Mouse (Mus musculus) induced T-regulatory cell, adult 2 months (primary cell): Measurements from ENCODE around the gene Gatad2a.
"Not testable (repeated sequence)": the region's sequence is repeated elsewhere in the genome, so short reads cannot be mapped to it uniquely, and the experiment has no call there.

Experiments
- DNase-seq: peaks from one replicate; pipeline ENCODE4 v3.0.0-alpha.2; 2012; ENCODE audit warnings: low read depth

Gatad2a gene

DNA sequence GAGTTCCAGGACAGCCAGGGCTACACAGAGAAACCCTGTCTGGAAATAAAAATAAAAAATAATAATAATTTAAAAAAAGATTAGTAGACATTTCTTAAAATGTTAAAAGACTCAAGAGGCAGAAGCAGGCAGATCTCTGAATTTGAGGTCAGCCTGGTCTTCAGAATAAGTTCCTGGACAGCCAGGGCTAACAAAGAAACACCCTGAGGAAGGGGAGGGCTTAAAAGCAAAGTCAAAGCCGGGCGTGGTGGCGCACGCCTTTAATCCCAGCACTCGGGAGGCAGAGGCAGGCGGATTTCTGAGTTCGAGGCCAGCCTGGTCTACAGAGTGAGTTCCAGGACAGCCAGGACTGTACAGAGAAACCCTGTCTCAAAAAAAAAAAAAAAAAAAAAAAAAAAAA lies 7.2 kb downstream of the Gatad2a start:
- not testable (repeated sequence) for DNase-seq

DNA sequence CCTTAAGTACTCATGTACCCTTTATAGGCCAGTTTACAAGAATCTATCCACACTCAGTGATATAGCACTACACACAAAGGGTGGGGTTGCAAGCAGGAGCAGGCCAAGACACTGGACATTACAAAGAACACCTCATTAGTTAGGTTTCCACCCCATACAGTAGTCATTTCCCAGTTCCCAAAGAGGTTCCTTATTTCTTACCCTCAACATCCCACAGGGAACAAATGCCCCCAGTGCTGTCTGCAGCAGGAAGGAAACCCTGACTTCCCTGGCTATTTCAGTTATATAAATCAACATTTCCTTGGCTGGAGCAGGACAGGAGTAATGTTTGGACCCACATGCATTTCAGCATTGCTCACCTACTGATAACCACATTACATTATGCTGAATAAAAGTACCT lies 8.4 kb downstream of the Gatad2a start:
- no peak for DNase-seq

DNA sequence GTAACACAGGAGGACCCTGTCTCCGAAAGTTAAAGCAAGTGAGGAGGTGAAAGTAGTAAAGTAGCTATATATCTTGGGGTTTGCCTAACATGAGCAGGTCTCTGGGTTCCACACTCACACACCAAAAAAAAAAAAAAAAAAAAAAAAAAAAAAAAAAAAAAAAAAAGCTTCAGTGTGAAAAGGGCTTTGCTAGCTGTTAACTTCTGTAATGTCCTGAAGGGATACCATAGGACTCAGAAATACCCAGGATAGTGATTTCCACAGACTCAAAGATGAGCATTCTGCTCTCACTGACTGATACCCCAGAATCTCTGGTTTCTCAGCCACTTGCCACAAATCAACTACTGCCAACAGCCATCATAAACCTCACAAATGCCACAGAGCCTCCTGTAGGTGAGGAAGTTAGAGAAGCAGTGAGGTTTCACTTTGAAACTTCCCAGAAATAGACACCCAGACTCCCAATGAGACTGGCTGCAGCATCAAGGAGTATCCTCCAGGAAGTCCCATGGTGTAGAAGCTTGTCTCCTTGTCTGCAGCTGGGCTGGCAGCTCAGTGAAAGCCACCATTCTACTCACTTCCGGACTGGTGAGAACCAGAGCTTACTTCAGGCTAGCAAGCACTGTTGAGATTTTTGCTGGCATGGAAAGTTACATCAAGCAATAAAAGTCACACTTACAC lies 11.2 kb downstream of the Gatad2a start:
- DNase-seq = peak; percentile 70

DNA sequence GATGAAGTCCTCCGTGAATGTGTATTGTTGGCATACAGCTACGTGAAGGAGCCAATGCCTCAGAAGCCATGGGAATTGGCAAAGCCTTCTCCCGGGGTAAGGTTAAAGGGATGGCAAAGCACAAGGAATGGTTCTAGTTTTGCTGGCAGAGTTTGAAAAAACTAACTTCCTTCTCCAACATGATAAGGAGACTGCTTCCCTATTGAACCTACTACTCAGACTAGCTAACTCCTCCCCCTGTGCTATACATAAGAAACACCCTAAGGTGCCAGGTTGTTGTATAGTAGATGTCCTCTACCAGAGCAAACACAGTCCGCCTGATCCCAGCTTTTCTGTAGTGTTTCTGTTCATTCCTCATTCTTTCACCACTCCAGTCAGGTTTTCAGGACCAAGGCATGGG lies 17.7 kb downstream of the Gatad2a start:
- no peak for DNase-seq

DNA sequence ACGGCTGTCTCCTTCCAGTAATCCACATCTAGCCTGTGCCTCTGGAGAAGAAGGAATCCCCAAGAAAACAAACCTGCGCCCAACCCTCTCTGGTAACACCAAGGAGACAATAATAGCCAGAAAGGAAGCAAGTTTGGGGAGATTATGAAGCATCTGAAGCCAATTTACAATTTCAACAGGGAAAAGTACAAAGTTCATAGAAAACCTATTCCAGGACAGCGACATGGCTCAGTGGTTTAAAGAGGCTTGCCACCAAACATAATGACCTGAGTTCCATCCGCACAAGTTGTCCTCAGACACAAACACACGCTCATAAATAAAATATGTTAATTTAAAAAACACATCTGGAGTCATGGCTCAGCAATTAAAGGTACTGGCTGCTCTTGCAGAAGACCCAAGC lies 21.4 kb downstream of the Gatad2a start:
- no peak for DNase-seq

DNA sequence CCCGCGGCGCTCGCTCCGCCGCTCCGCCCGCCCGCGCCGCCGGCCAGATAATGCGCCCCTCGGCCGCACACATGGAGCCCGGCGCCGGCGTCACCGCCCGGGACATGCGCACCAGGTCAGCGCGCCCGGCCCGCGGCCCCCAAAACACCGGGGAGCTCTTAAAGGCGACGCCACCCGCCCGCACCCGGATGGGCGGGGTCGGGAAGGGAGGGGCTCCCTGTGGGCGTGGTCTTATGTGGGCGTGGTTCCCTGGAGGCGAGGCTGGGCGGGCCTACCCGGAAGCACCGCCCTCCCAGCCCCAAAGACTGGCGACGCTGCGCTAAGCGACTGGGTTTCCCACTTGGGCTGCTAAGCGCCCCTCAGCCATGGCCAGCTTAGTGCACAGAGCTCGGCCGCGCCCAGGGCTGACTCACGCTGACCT lies 22.0 kb downstream of the Gatad2a start:
- peak; percentile 96 for DNase-seq

DNA sequence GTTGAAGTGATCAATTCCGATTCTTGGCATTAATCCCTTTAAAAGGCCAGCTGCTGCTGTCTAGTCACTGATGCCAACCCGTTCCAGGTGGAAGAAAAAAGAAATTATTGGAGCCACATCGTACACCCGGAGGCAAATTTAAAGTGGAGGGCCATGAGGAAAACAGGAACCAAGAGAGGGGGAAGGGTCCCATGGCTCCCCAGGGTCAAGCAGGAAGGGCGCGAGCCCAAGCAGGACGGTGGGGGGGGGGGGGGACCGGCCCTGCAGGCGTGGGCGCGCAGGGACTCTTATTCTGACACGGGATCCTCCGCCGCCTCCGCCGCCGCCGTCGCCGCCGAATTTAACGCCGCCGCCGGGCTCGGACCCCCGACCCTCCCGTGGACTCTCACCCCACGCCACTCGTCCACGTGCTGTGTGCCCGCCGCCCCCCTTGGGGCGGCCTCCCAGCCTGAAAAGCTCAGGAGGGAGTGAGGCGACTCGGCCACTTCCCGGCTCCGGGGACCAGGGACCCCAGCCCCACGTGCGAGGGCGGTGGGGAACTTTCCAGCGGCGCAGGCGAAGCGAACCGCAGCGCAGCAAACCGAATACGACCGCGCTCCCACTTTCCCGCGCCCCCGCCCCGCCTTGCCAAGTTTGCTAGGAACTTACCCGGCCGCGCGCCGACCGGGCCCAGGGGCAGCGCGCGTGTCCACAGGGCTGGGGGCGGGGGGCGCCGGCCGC lies 22.6 kb downstream of the Gatad2a start:
- DNase-seq = no peak

DNA sequence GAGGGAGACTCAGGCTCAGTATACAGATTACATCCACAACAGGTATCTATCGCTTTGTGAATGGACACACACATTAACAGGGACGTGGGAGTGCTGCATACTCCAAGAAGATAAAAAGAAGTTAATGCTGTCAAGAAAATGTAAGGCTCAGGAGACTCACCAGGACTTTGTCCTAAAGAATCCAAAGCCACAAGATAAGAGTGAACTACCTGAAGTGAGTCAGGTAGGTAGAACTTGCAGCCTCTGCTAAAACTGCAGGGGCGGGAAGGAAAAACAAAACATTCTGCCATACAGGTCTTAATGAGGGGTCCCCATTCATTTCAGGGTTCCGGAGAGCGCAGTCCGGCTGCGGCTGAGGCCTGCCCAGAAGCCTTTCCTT lies 23.1 kb downstream of the Gatad2a start:
- DNase-seq = no peak

DNA sequence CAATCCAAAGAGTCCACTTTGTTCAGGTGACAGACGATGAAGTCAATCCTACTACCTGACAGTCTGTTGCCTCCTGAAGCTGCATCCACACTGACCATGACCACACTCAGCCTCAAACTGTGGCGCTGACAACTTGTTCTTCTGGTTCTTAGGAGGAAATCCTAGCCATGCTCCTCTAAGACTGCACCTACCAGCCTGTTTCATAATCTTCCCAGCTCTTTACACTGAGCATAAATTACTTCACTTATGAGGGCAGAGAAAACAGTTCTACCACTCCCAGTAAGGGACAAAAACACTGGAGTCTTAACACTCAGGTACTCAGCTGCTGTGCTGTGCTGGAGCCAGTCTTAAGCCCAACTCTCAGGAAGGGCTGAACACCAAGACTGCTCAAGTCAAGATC lies 25.3 kb downstream of the Gatad2a start:
- DNase-seq = no peak

DNA sequence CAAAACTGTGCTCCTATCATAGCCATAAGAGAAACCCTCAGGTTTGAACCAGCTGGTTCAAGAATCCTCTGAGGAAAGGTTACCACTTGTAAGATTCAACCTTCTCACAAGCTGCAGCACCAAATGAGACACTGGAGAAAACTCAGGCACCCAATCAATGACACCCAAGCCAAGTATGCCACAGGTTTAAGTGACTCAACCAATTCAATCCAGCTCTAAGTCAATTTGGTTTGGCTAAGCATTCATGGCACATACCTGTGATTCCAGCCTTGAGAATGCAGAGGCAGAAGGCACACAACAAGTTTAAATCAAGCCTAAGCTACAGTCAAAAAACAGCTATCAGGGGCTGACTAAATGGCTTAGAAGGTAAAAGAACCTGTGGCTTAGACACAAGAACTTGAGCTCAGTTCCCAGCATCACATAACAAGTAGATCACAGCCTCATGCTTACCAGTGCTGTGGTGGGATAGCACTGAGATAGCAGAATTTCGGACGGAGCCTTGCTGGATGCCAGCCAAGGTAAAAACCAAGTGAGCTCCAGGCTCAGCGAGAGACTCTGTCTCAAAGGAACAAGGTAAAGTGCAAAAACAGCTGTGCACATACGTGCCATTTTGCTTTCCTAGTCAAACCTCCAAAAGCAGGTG lies 28.8 kb downstream of the Gatad2a start:
- DNase-seq = no peak

DNA sequence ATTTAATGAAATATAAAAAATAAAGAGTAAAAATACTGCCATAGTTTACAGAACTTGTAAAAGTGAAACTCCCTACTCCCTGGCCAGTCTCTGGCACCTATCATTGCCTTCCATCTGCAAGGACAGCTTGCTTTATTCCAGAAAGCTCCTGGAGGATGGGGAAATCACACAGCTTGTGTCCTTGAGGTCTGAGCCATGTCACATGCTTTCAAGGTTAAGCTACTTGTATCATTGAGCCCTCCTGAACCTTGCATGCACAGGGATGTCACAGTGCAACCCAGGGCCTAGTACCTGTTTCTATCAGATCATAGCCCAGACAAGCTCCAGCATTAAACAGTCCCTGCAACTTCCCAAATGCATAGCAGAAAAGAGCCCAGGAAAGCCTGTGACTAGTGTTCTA lies 36.9 kb downstream of the Gatad2a start:
- no peak for DNase-seq

DNA sequence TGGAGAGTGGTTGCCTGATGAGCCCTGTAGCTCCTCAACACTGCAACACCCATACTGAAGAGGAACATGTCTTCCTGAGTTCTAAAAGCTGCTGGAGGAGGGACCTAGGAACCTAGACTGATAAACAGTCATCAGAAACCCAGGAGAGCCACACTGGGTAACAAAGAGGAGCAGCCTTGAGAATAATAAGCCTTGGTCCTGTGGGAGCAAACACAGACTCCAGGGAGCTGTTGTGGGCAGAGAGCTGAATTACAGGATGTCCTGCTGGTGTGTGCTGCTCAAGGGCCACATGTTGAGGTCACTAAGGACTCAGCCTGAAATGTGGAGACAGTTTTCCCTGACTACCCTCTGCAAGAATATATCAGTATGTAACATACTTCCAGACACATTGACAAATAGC lies 38.3 kb downstream of the Gatad2a start:
- DNase-seq = no peak

DNA sequence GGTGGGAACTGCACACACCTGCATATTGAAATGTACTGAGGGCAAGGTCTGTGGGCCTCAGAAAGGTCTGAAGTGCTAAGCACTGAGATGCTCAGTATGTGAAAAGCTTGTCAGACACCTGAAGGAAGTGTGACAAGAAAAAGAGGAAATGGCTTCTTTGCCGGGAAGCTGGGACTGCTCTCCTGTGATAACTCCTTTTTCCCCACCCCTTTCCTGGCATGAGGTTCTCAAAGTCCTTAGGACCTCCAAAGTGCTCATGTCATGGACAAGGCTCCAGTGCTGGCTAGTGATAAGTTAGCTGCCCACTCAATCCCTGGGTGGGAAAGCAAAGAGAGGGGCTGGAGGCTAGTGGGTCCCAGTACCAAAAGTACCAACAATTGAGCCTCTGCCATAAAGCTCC lies 38.8 kb downstream of the Gatad2a start:
- no peak for DNase-seq

DNA sequence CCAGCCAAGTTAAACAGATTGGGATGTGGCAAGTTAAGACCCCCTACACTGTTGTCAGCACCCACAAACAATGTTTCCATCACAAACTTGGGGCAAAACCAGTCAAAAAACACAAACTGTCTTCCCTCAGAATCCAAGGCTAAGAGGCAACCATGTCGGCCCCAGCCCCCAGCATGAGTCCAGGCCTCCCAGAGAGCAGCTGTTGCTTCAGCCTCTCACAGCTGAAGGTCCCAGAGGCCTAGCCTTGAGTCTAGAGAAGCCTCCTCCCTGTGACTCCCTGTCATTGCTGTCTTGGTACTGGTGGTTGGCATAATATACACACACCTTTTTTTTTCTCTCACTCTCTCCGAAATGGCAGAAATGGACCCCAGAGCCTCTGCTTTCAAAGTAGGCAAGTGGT lies 39.5 kb downstream of the Gatad2a start:
- DNase-seq = no peak

DNA sequence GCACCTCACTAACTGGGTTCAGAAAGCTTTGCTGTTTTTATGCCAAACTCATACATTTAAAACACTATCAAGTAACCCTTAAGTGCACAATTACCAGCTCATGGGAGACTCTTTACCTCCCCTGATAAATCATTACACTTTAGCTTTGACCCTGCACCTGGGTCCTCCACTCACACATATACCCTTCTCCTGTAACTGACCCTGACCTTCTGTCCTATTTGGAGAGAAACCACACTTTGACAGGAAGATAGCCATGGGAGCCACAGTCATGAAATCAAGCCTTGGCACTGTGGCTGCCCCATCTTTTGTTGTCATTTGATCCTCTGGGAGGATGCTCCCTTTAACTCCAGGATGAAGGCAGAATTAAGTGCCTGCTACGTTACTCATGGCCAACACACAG lies 41.5 kb downstream of the Gatad2a start:
- DNase-seq = no peak

DNA sequence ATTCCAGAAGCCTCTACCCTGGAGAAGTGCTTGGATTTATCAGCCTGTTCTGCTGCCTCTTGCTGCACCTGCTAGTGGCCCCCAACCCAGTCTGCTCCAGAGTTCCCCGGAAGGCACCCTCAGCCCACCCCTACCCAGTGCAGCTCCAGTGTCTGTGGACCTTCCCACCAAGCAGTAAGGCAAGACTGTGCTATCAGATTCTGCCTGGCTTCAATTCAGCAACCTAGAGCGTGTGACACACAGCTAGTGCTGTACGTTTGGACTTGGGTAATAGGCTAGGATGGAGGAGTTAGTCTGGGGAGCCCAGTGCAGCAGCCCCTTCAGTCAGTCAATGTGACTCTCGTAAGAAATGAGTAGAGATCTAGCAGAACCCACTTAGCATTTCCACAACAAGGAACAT lies 42.0 kb downstream of the Gatad2a start:
- no peak for DNase-seq

DNA sequence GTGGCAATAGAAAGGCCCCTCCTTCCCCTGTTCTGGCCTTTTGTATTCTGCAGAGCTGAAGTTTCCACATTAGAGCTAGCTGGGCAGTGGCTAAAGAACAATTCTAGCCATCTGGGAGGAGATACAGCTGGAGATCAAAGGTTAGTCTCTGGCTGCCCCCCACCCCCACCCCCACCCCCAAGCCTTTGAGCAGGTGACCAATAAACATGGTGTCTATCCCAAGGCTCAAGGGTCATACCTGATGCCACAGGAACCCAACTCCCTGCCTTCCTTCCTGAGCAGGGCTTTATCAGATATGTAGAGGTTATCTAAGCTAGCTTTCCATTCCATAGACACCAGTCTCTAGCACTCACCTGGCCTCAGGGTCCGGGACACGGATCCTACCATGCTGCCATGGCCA lies 45.9 kb downstream of the Gatad2a start:
- DNase-seq = no peak

DNA sequence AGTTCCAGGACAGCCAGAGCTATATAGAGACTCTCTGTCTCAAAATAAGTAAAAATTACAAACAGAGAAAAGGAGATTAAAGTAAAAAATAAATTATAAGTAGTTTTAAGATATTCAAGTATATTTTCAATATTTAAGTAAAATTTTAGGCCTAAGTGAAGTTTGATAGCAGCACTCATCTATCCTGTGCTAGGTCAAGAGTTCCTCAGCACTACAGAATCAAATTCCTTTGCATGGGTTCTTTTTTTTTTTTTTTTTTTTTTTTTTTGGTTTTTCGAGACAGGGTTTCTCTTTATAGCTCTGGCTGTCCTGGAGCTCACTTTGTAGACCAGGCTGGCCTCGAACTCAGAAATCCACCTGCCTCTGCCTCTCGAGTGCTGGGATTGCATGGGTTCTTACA lies 53.7 kb downstream of the Gatad2a start:
- DNase-seq = not testable (repeated sequence)

DNA sequence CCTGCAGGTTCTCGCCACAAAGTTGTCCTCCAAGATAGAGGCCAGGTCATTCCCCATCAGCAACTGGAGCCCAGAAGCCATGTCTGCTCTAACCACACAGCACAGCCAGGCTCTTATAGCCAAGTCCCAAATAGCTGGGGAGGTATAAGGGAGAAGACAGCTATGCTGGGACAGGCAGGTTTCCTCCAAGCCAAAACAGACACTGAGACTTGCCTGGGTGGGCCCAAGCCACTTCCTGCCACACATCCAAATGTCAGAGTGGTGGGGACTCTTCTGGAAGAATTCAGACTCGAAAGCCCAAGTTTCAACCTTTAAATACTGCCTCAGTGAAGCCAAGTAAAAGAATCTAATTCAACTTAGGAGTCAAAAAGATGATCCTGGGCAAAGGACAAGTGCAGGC lies 55.8 kb downstream of the Gatad2a start:
- peak; percentile 51 for DNase-seq

DNA sequence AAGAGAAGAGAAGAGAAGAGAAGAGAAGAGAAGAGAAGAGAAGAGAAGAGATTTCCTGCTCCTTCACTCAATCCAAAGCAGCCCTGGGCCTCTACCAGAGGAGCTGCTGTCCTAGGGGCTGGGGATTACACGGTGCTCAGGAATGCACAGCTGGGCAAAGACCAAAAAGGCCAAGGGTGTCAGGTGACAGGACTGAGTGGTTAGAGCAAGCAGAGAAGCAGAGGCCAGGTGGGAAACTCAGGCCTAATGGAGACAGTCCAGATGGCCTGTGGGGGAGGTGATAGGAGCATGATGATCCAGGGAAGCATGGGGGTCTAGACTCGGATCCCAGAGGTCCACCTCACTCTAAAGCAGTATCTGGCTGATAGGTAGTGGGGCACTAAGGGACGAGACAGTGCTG lies 56.6 kb downstream of the Gatad2a start:
- peak; percentile 31 for DNase-seq

DNA sequence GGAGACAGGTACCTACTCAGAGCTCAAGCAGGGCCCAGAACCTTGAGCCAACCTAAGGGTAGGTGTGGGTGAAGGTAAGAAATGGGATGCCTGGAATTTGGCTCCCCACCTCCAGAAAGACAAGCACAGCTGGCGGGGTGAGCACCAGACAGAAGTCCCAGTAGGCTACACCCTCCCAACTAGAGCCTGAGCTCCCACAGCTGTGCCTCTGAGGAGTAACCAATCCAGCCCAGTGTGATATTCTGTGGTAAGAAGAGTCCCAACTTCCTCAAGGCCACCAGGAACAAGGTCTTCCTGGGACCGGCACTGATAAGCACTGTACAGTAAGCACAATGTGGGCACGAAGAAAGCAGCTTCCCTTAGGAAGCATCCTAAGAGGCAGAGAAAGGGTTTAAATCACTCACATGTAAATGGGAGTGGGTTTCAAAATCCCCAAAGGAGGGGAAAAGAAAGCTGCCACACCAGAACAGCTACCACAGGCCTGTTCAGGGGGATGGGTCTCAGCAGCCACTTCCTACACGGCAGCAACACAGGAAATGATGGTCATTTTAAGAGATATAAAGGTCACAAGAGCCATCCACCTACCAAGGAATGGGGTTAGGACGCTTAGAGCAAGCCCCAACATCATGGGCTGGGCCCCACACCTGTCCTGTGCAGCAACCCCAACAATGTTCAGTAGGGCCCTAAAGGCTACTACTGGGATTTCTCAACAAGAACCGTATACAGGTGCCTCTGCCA lies 57.8 kb downstream of the Gatad2a start:
- peak; percentile 69 for DNase-seq

DNA sequence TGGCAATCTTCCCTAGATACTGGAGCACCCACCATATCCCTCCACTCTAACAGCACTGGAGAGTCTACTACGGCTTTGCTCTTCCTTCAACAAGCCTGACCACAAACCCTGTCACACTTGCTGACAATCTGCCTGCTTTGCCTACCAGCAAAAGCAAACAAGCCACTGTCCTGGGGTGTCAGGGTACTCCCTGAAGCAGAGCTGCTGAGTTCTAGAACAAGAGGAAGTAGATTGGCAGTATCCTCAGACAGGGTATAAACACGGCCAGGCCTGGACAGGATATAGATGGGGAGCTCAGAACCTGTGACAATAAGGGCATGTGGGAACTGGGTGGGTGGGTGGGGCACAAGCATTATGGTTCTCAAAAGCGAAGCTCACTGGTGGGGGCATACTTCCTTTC lies 58.7 kb downstream of the Gatad2a start:
- peak; percentile 66 for DNase-seq
